Mouse (Mus musculus): ENCODE data around the gene Sox5. TPM values are rescaled to one million over a fixed set of nuclear protein-coding genes. Genes with fewer than 3 reads are reported as not detected.

Gene Sox5
- polyA plus RNA-seq, 1 experiment from 2014 or later, result 25.5 TPM

DNA sequence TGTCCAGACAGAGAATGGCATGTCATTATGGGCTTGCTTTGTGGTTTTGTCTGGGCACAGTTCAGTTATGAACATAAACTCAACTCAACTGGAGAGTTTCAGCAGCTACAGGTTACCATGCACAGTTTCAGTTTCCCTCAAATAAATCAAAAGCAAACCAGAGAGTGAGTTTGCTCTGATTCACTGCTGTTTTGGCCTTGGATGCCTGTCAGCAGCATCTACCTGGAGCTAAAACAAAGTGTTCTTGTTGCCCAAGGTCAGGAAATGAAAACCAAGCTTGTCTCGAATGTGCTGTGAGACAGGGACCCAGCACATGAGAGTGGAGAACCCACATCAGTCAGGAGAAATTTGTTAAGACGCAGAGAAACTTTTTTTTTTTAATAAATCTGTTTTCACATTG, 951.6 kb downstream of the Sox5 start:
- no peaks in the 10 kb centered on the region for H3K9me3 ChIP-seq
- WGBS, result 75% methylated on average over 2 of the region's 2 CpGs
- H3K4me2 ChIP-seq, result no peak overlapping the region

DNA sequence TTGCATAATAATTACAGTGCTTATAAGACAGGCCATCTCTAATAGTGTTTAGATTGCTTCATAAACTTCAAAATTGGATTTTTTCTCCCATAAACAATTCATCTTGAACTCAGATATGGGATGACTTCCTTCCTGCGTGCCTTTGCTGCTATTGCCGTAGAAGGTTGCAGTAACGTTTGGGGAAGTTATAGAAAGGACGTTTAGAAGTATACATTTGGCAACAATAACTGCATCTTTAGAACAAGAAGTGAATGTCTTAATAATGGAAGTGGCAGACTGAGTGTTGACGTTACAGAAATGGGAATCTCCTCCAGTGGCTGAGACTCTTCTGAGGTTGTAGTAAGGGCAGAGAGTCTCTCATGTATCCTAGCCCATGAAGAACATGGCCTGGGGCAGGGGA, 955.0 kb downstream of the Sox5 start:
- Histone ChIP-seq H3K27me3 (replicated peaks) (no peaks in the 10 kb centered on the region), H3K27ac (no peak overlapping the region), H3K4me3 (replicated peaks) (no peak overlapping the region), H3K9ac (no peak overlapping the region), H3K9me3 (no peaks in the 10 kb centered on the region), H3K36me3 (no peaks in the 10 kb centered on the region), H3K4me1 (no peaks in the 10 kb centered on the region), H3K4me2 (no peak overlapping the region)
- 61% methylated on average over 5 of the region's 5 CpGs for WGBS
- ATAC-seq (ENCODE audit: insufficient read depth, low FRiP score, low read depth), result no peak

More for the DNA sequence above, 951.6 kb downstream of the Sox5 start:
- no peaks in the 10 kb centered on the region for H3K27me3 ChIP-seq (replicated peaks)
- H3K4me3 ChIP-seq (replicated peaks), result no peak overlapping the region
- no peaks in the 10 kb centered on the region for H3K36me3 ChIP-seq
- H3K9ac ChIP-seq, result no peak overlapping the region
- ATAC-seq (ENCODE audit: insufficient read depth, low FRiP score, low read depth), result no peak
- H3K4me1 ChIP-seq, result no peaks in the 10 kb centered on the region
- H3K27ac ChIP-seq, result no peak overlapping the region

DNA sequence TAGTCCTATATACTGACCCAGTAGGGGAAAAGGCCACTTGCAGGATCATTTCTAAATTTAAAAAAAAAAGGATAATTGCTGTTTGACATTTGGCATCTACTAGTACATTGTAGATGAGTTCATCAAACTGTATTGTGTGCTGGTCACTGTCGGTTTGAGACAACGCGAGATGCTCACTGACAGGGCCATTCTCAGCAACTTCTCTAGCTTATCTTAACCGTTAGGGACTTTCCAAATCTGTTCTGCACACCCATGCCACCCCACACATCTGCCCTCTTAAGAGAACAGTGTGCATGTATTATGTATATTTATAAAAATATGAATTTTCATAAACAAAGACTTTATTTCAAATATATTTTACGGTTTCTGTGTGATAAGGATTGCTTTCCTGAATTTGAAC, 955.8 kb downstream of the Sox5 start:
- no peak for ATAC-seq (ENCODE audit: insufficient read depth, low FRiP score, low read depth)
- no peak overlapping the region for H3K4me3 ChIP-seq (replicated peaks)
- no peaks in the 10 kb centered on the region for H3K27me3 ChIP-seq (replicated peaks)
- 82% methylated on average over 5 of the region's 5 CpGs for WGBS
- no peaks in the 10 kb centered on the region for H3K9me3 ChIP-seq
- H3K9ac ChIP-seq, result no peak overlapping the region
- H3K27ac ChIP-seq, result no peak overlapping the region
- H3K4me1 ChIP-seq, result no peaks in the 10 kb centered on the region
- H3K36me3 ChIP-seq, result no peaks in the 10 kb centered on the region
- H3K4me2 ChIP-seq, result no peak overlapping the region

DNA sequence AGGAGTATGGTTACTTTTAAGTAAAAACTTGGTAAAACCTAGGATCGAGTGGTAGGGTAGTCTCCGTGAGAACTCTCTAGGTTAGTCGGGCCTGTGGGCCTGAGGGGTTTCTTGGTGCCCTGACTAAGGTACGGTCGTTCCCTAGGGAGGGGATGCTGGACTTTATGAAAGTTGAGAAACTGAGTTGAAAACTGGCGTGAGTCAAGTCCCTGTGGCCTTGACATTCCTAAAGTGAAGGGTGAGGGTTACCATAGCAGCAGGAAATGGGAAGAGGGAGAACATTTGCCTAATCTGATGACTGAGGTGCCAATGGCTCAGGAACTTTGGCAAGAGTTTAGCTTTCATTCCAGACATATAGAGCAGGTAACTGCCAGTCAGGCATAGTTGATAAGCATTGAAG, 956.7 kb downstream of the Sox5 start:
- ATAC-seq (ENCODE audit: insufficient read depth, low FRiP score, low read depth), result no peak
- Histone ChIP-seq H3K4me1 (no peaks in the 10 kb centered on the region), H3K9me3 (no peaks in the 10 kb centered on the region), H3K27me3 (replicated peaks) (no peaks in the 10 kb centered on the region), H3K4me2 (no peak overlapping the region), H3K36me3 (no peaks in the 10 kb centered on the region), H3K9ac (no peak overlapping the region), H3K27ac (no peak overlapping the region), H3K4me3 (replicated peaks) (no peak overlapping the region)
- 87% methylated on average over 6 of the region's 6 CpGs for WGBS

DNA sequence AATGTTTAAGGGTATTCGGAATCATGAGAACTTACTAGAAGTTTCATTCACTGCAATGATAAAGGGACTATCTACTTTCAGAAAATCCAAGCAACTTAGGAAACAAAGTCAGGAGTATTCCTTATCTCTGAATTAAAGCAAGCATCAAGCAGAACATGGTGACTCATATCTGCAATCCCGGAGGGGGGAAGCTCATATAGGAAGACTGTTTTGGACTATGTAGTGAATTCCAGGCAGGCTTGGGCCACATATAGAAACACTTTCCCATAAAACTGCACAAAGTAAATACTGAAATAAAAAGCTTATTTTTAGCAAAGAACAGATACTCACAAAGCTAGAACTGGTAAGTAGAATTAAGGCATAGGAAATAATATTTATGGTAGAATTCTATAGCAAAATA, 993.3 kb downstream of the Sox5 start:
- no peaks in the 10 kb centered on the region for H3K9me3 ChIP-seq
- H3K27me3 ChIP-seq (replicated peaks), result no peaks in the 10 kb centered on the region
- H3K4me2 ChIP-seq, result no peak overlapping the region
- no peaks in the 10 kb centered on the region for H3K36me3 ChIP-seq
- no peak for ATAC-seq (ENCODE audit: insufficient read depth, low FRiP score, low read depth)
- no peak overlapping the region for H3K27ac ChIP-seq
- no peak overlapping the region for H3K9ac ChIP-seq
- H3K4me3 ChIP-seq (replicated peaks), result no peak overlapping the region
- 85% methylated on average over 2 of the region's 2 CpGs for WGBS
- no peaks in the 10 kb centered on the region for H3K4me1 ChIP-seq

DNA sequence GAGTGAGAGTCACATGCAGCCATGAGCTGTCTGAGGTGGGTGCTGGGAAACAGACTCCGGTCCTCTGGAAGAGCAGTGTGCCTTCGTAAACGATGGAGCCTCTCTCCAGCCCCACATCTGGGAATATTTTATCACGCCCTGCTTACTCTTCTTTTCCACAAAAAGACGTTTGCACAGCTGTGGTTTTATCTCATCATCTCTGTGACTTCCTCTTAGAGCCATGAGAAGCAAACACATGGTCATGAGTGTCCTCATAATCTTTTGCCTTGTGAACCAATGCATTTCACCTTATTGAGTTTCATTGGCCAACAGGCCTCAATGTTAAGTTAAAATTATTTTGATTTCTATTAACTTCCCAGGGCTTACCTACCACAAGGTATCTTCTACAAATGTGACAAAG, 994.4 kb downstream of the Sox5 start:
- no peaks in the 10 kb centered on the region for H3K4me1 ChIP-seq

DNA sequence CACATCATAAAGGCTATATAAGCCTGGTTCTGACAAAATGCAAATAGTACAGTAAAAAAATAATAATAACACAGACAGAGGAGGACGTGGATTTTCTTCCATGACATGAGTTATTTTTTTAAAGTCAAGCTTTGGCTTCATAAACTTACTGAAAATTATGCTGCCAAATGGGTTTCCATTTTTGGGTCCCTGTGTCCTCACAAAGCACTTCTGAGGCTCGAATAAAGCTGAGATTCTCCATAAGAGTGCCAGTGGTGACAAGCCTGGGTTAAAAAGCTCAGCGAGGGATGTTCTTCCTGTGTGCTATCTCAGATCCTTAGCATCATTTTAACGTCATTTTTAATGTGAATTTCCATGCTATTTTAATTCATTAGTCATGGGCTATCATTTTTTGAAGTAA, 996.1 kb downstream of the Sox5 start:
- no peak overlapping the region for H3K27ac ChIP-seq

More for the DNA sequence above, 994.4 kb downstream of the Sox5 start:
- Histone ChIP-seq H3K27me3 (replicated peaks) (no peaks in the 10 kb centered on the region), H3K9ac (no peak overlapping the region), H3K4me2 (no peak overlapping the region), H3K4me3 (replicated peaks) (no peak overlapping the region), H3K9me3 (no peaks in the 10 kb centered on the region), H3K27ac (no peak overlapping the region), H3K36me3 (no peaks in the 10 kb centered on the region)
- 80% methylated on average over 5 of the region's 5 CpGs for WGBS
- ATAC-seq (ENCODE audit: insufficient read depth, low FRiP score, low read depth), result no peak

More for the DNA sequence above, 996.1 kb downstream of the Sox5 start:
- Histone ChIP-seq H3K4me2 (no peak overlapping the region), H3K36me3 (no peaks in the 10 kb centered on the region), H3K9ac (no peak overlapping the region), H3K4me3 (replicated peaks) (no peak overlapping the region), H3K27me3 (replicated peaks) (no peaks in the 10 kb centered on the region), H3K4me1 (no peaks in the 10 kb centered on the region), H3K9me3 (no peaks in the 10 kb centered on the region)
- 56% methylated on average over 4 of the region's 4 CpGs for WGBS
- no peak for ATAC-seq (ENCODE audit: insufficient read depth, low FRiP score, low read depth)

All from stomach, embryonic 15.5 days (tissue).